Mouse (Mus musculus): ENCODE results near the gene Rtn4rl1. TPM values are rescaled to one million over a fixed set of nuclear protein-coding genes. Genes with fewer than 3 reads are reported as not detected.
A peak's percentile ranks its signal among the peaks of the same experiment; 100 is the strongest.

Rtn4rl1 gene
- polyA plus RNA-seq, 1 experiment from 2014 or later: 12.7 TPM

- no peaks in the 10 kb centered on the region for H3K27me3 ChIP-seq (ENCODE audit: control insufficient read depth, insufficient read depth, low read length)
- H3K9me3 ChIP-seq (ENCODE audit: control insufficient read depth, low read length): no peaks in the 10 kb centered on the region
- H3K27ac ChIP-seq (ENCODE audit: low read depth, low read length): no peak overlapping the region
- 60% methylated on average over 3 of the region's 3 CpGs for WGBS
- H3K4me1 ChIP-seq (ENCODE audit: control insufficient read depth, insufficient read depth, low read length): no peaks in the 10 kb centered on the region
- ATAC-seq (ENCODE audit: low read depth): no peak
- no peak overlapping the region for H3K4me3 ChIP-seq (ENCODE audit: low read depth, low read length)
- no peak overlapping the region for H3K4me2 ChIP-seq (ENCODE audit: low read depth, low read length)
- no peak overlapping the region for H3K9ac ChIP-seq (replicated peaks; ENCODE audit: low read depth, low read length)
- H3K36me3 ChIP-seq (ENCODE audit: control insufficient read depth, insufficient read depth, low read length): no peaks in the 10 kb centered on the region
Measured at GRCm38 (mm10) chr11:75227632-75228031, 34.0 kb downstream of the Rtn4rl1 start.

- H3K27me3 ChIP-seq (ENCODE audit: control insufficient read depth, insufficient read depth, low read length): no peaks in the 10 kb centered on the region
- no peaks in the 10 kb centered on the region for H3K36me3 ChIP-seq (ENCODE audit: control insufficient read depth, insufficient read depth, low read length)
- H3K9me3 ChIP-seq (ENCODE audit: control insufficient read depth, low read length): no peaks in the 10 kb centered on the region
- no peak overlapping the region for H3K4me2 ChIP-seq (ENCODE audit: low read depth, low read length)
- 65% methylated on average over 6 of the region's 6 CpGs for WGBS
- no peak overlapping the region for H3K9ac ChIP-seq (replicated peaks; ENCODE audit: low read depth, low read length)
- H3K27ac ChIP-seq (ENCODE audit: low read depth, low read length): no peak overlapping the region
- H3K4me3 ChIP-seq (ENCODE audit: low read depth, low read length): no peak overlapping the region
- no peaks in the 10 kb centered on the region; the same call in 1 of the 2 replicates for H3K4me1 ChIP-seq (ENCODE audit: control insufficient read depth, insufficient read depth, low read length)
- ATAC-seq (ENCODE audit: low read depth): no peak
Measured at GRCm38 (mm10) chr11:75229289-75229688, 35.7 kb downstream of the Rtn4rl1 start.

- H3K4me3 ChIP-seq (ENCODE audit: low read depth, low read length): no peak overlapping the region
- H3K4me1 ChIP-seq (ENCODE audit: control insufficient read depth, insufficient read depth, low read length): no peaks in the 10 kb centered on the region; the same call in 1 of the 2 replicates
- H3K4me2 ChIP-seq (ENCODE audit: low read depth, low read length): no peak overlapping the region
- no peak overlapping the region for H3K9ac ChIP-seq (replicated peaks; ENCODE audit: low read depth, low read length)
- no peaks in the 10 kb centered on the region for H3K9me3 ChIP-seq (ENCODE audit: control insufficient read depth, low read length)
- H3K27me3 ChIP-seq (ENCODE audit: control insufficient read depth, insufficient read depth, low read length): no peaks in the 10 kb centered on the region
- no peaks in the 10 kb centered on the region for H3K36me3 ChIP-seq (ENCODE audit: control insufficient read depth, insufficient read depth, low read length)
- ATAC-seq (ENCODE audit: low read depth): no peak
- no peak overlapping the region for H3K27ac ChIP-seq (ENCODE audit: low read depth, low read length)
- WGBS: 96% methylated on average over 6 of the region's 6 CpGs
Measured at GRCm38 (mm10) chr11:75230272-75230760, 36.7 kb downstream of the Rtn4rl1 start.

- Histone ChIP-seq H3K9me3 (ENCODE audit: control insufficient read depth, low read length) (no peaks in the 10 kb centered on the region), H3K4me1 (ENCODE audit: control insufficient read depth, insufficient read depth, low read length) (no peaks in the 10 kb centered on the region; the same call in 1 of the 2 replicates), H3K27me3 (ENCODE audit: control insufficient read depth, insufficient read depth, low read length) (no peaks in the 10 kb centered on the region), H3K27ac (ENCODE audit: low read depth, low read length) (no peak overlapping the region), H3K9ac (replicated peaks; ENCODE audit: low read depth, low read length) (no peak overlapping the region), H3K36me3 (ENCODE audit: control insufficient read depth, insufficient read depth, low read length) (no peaks in the 10 kb centered on the region), H3K4me3 (ENCODE audit: low read depth, low read length) (no peak overlapping the region), H3K4me2 (ENCODE audit: low read depth, low read length) (no peak overlapping the region)
- ATAC-seq (ENCODE audit: low read depth): no peak
- 6% methylated on average over 7 of the region's 7 CpGs for WGBS
Measured at GRCm38 (mm10) chr11:75231756-75232155, 38.2 kb downstream of the Rtn4rl1 start.

GRCm38 (mm10) chr11:75232434-75232833 lies 38.9 kb downstream of the Rtn4rl1 start:
- WGBS: 74% methylated on average over 4 of the region's 4 CpGs
- Histone ChIP-seq H3K27ac (ENCODE audit: low read depth, low read length) (no peak overlapping the region), H3K4me3 (ENCODE audit: low read depth, low read length) (no peak overlapping the region), H3K9ac (replicated peaks; ENCODE audit: low read depth, low read length) (no peak overlapping the region), H3K9me3 (ENCODE audit: control insufficient read depth, low read length) (no peaks in the 10 kb centered on the region), H3K4me2 (ENCODE audit: low read depth, low read length) (no peak overlapping the region), H3K4me1 (ENCODE audit: control insufficient read depth, insufficient read depth, low read length) (no peaks in the 10 kb centered on the region; the same call in 1 of the 2 replicates), H3K36me3 (ENCODE audit: control insufficient read depth, insufficient read depth, low read length) (no peaks in the 10 kb centered on the region), H3K27me3 (ENCODE audit: control insufficient read depth, insufficient read depth, low read length) (no peaks in the 10 kb centered on the region)
- no peak for ATAC-seq (ENCODE audit: low read depth)

- no peaks in the 10 kb centered on the region for H3K9me3 ChIP-seq (ENCODE audit: control insufficient read depth, low read length)
- H3K27ac ChIP-seq (ENCODE audit: low read depth, low read length): no peak overlapping the region
- H3K36me3 ChIP-seq (ENCODE audit: control insufficient read depth, insufficient read depth, low read length): no peaks in the 10 kb centered on the region
- H3K27me3 ChIP-seq (ENCODE audit: control insufficient read depth, insufficient read depth, low read length): no peaks in the 10 kb centered on the region
- no peak overlapping the region for H3K4me3 ChIP-seq (ENCODE audit: low read depth, low read length)
- 0 out of 2 replicates have a peak, but pooled peaks have one; percentile 61 for ATAC-seq (ENCODE audit: low read depth)
- H3K4me1 ChIP-seq (ENCODE audit: control insufficient read depth, insufficient read depth, low read length): no peaks in the 10 kb centered on the region; the same call in 1 of the 2 replicates
- peak overlapping the region; percentile 25; the same call in 1 of the 2 replicates for H3K4me2 ChIP-seq (ENCODE audit: low read depth, low read length)
- 10% methylated on average over 16 of the region's 16 CpGs for WGBS
- H3K9ac ChIP-seq (replicated peaks; ENCODE audit: low read depth, low read length): no peak overlapping the region
Measured at GRCm38 (mm10) chr11:75234745-75235144, 41.2 kb downstream of the Rtn4rl1 start.

- WGBS: 78% methylated on average over 13 of the region's 13 CpGs
- no peaks in the 10 kb centered on the region for H3K9me3 ChIP-seq (ENCODE audit: control insufficient read depth, low read length)
Measured at GRCm38 (mm10) chr11:75240158-75240934, 46.8 kb downstream of the Rtn4rl1 start.

GRCm38 (mm10) chr11:75242710-75243255 lies 49.2 kb downstream of the Rtn4rl1 start:
- Histone ChIP-seq H3K36me3 (ENCODE audit: control insufficient read depth, insufficient read depth, low read length) (no peaks in the 10 kb centered on the region), H3K9me3 (ENCODE audit: control insufficient read depth, low read length) (no peaks in the 10 kb centered on the region), H3K4me1 (ENCODE audit: control insufficient read depth, insufficient read depth, low read length) (peaks cover 4% of the 10 kb centered on the region; the same call in 1 of the 2 replicates), H3K27ac (ENCODE audit: low read depth, low read length) (no peak overlapping the region), H3K27me3 (ENCODE audit: control insufficient read depth, insufficient read depth, low read length) (no peaks in the 10 kb centered on the region), H3K9ac (replicated peaks; ENCODE audit: low read depth, low read length) (no peak overlapping the region), H3K4me2 (ENCODE audit: low read depth, low read length) (no peak overlapping the region), H3K4me3 (ENCODE audit: low read depth, low read length) (no peak overlapping the region)
- 79% methylated on average over 9 of the region's 9 CpGs for WGBS
- ATAC-seq (ENCODE audit: low read depth): no peak

More at GRCm38 (mm10) chr11:75240158-75240934, 46.8 kb downstream of the Rtn4rl1 start:
- H3K4me1 ChIP-seq (ENCODE audit: control insufficient read depth, insufficient read depth, low read length): peaks cover under 1% of the 10 kb centered on the region; the same call in 1 of the 2 replicates
- H3K4me2 ChIP-seq (ENCODE audit: low read depth, low read length): no peak overlapping the region
- H3K27ac ChIP-seq (ENCODE audit: low read depth, low read length): no peak overlapping the region
- no peaks in the 10 kb centered on the region for H3K27me3 ChIP-seq (ENCODE audit: control insufficient read depth, insufficient read depth, low read length)
- no peak for ATAC-seq (ENCODE audit: low read depth)
- no peak overlapping the region for H3K4me3 ChIP-seq (ENCODE audit: low read depth, low read length)
- no peak overlapping the region for H3K9ac ChIP-seq (replicated peaks; ENCODE audit: low read depth, low read length)
- no peaks in the 10 kb centered on the region for H3K36me3 ChIP-seq (ENCODE audit: control insufficient read depth, insufficient read depth, low read length)

All from neural tube, embryonic 14.5 days (tissue).